Mouse (Mus musculus) testis, adult 2 months (tissue): Measurements from ENCODE around the gene 1700092M07Rik. TPM values are rescaled to one million over a fixed set of nuclear protein-coding genes. Genes with fewer than 3 reads are reported as not detected.

Experiments used
- H3K27ac ChIP-seq: fragments of 200-500 bp; 2 replicates; pipeline ENCODE4 v1.5.1; 2012; ENCODE audit warnings: low read depth, low read length; ENCODE audit not compliant: control insufficient read depth, insufficient read depth
- H3K27me3 ChIP-seq: fragments of 200-500 bp; 2 replicates; pipeline ENCODE4 v1.6.1; 2012; ENCODE audit warnings: mild to moderate bottlenecking, low read length, moderate library complexity; ENCODE audit not compliant: control insufficient read depth, insufficient read depth
- H3K36me3 ChIP-seq: fragments of 200-500 bp; 2 replicates; pipeline ENCODE4 v1.6.1; 2012; ENCODE audit warnings: mild to moderate bottlenecking, low read length; ENCODE audit not compliant: control insufficient read depth, insufficient read depth
- H3K4me1 ChIP-seq: fragments of 200-500 bp; 2 replicates; pipeline ENCODE4 v1.6.1; 2012; ENCODE audit warnings: low read length; ENCODE audit not compliant: control insufficient read depth, insufficient read depth
- H3K4me3 ChIP-seq: fragments of 200-500 bp; 2 replicates; pipeline ENCODE4 v1.5.1; 2012; ENCODE audit warnings: low read depth, mild to moderate bottlenecking, low read length, moderate library complexity, mixed read lengths; ENCODE audit not compliant: control insufficient read depth
- CTCF ChIP-seq: fragments of 200-500 bp; IDR thresholded peaks from 2 replicates; pipeline ENCODE4 v1.5.1; 2012; ENCODE audit warnings: low read depth, mild to moderate bottlenecking, inconsistent platforms, low read length, moderate library complexity; ENCODE audit not compliant: control insufficient read depth, insufficient read depth, insufficient replicate concordance
- POLR2A ChIP-seq: fragments of 200-500 bp; IDR thresholded peaks from 2 replicates; pipeline ENCODE4 v1.6.1; 2012; ENCODE audit warnings: low read depth, mild to moderate bottlenecking, inconsistent platforms, low read length, moderate library complexity; ENCODE audit not compliant: control insufficient read depth
- polyA plus RNA-seq: library from polyadenylated mRNA; depleted of rRNA; stranded (reverse); fragments of >200 nt; gene quantifications from 2 replicates; pipeline ENCODE4 v1.2.3, GENCODE M21; 2012; rRNA removed

Gene 1700092M07Rik
- polyA plus RNA-seq, 1 experiment, result 670 TPM

GRCm38 (mm10) chr19:8788521-8788920 lies 48.0 kb downstream of the 1700092M07Rik start:
- Histone ChIP-seq H3K27ac (no peak overlapping the region), H3K36me3 (peaks cover under 1% of the 10 kb centered on the region; the same call in 1 of the 2 replicates), H3K4me3 (no peak overlapping the region; the same call in 1 of the 2 replicates), H3K27me3 (no peaks in the 10 kb centered on the region), H3K4me1 (peaks cover 9% of the 10 kb centered on the region)
- no peak for TF ChIP-seq POLR2A
- TF ChIP-seq CTCF, result no peak

GRCm38 (mm10) chr19:8789171-8789570 lies 48.7 kb downstream of the 1700092M07Rik start:
- H3K27ac ChIP-seq, result no peak overlapping the region
- no peak for TF ChIP-seq POLR2A
- no peak for TF ChIP-seq CTCF
- peaks cover 2% of the 10 kb centered on the region; the same call in 1 of the 2 replicates for H3K36me3 ChIP-seq
- peaks cover 9% of the 10 kb centered on the region for H3K4me1 ChIP-seq
- H3K4me3 ChIP-seq, result no peak overlapping the region
- H3K27me3 ChIP-seq, result no peaks in the 10 kb centered on the region

- H3K36me3 ChIP-seq, result peaks cover 3% of the 10 kb centered on the region; the same call in 1 of the 2 replicates
- H3K27me3 ChIP-seq, result no peaks in the 10 kb centered on the region
- H3K27ac ChIP-seq, result no peak overlapping the region
- H3K4me3 ChIP-seq, result no peak overlapping the region
- no peak for TF ChIP-seq CTCF
- TF ChIP-seq POLR2A, result no peak
- H3K4me1 ChIP-seq, result peaks cover 9% of the 10 kb centered on the region
Observed at GRCm38 (mm10) chr19:8790171-8790570, 49.7 kb downstream of the 1700092M07Rik start.

Other genes starting within 250 kb of the 1700092M07Rik start
- 0.04 and 0.05 TPM in 2 replicates for gene Slc22a8, start 149.5 kb upstream of the 1700092M07Rik start, polyA plus RNA-seq
- gene Slc22a6, start 122.7 kb upstream of the 1700092M07Rik start, polyA plus RNA-seq, result not detected in 2 replicates
- gene Chrm1, start 76.9 kb upstream of the 1700092M07Rik start, polyA plus RNA-seq, result 0.58 and 0.99 TPM in 2 replicates
- gene Slc3a2, start 17.3 kb upstream of the 1700092M07Rik start, polyA plus RNA-seq, result 111 and 121 TPM in 2 replicates
- 18.3 and 21.8 TPM in 2 replicates for gene Wdr74, start 4.9 kb upstream of the 1700092M07Rik start, polyA plus RNA-seq
- 61.5 and 62.8 TPM in 2 replicates for gene Stx5a, start 695 bp downstream of the 1700092M07Rik start, polyA plus RNA-seq
- gene Nxf1, start 16.4 kb downstream of the 1700092M07Rik start, polyA plus RNA-seq, result 166 and 174 TPM in 2 replicates
- 15.8 and 17.0 TPM in 2 replicates for gene Tmem223, start 30.3 kb downstream of the 1700092M07Rik start, polyA plus RNA-seq
- gene Tmem179b, start 33.7 kb downstream of the 1700092M07Rik start, polyA plus RNA-seq, result 29.7 and 30.8 TPM in 2 replicates
- gene Taf6l, start 45.7 kb downstream of the 1700092M07Rik start, polyA plus RNA-seq, result 28.1 and 36.2 TPM in 2 replicates
- 38.4 and 48.4 TPM in 2 replicates for gene Polr2g, start 57.9 kb downstream of the 1700092M07Rik start, polyA plus RNA-seq
- gene Zbtb3, start 61.8 kb downstream of the 1700092M07Rik start, polyA plus RNA-seq, result 40.5 and 44.2 TPM in 2 replicates
- gene Ttc9c, start 78.6 kb downstream of the 1700092M07Rik start, polyA plus RNA-seq, result 6.8 and 7.9 TPM in 2 replicates
- gene Hnrnpul2, start 79.3 kb downstream of the 1700092M07Rik start, polyA plus RNA-seq, result 12.9 and 14.9 TPM in 2 replicates
- gene AC129217.1, start 89.1 kb downstream of the 1700092M07Rik start, polyA plus RNA-seq, result 0.64 and 1.9 TPM in 2 replicates
- 743 and 750 TPM in 2 replicates for gene Bscl2, start 96.7 kb downstream of the 1700092M07Rik start, polyA plus RNA-seq
- 2.0 and 2.4 TPM in 2 replicates for gene Gng3, start 98.5 kb downstream of the 1700092M07Rik start, polyA plus RNA-seq
- 0.37 and 0.40 TPM in 2 replicates for gene Lrrn4cl, start 110.0 kb downstream of the 1700092M07Rik start, polyA plus RNA-seq
- gene Ubxn1, start 130.8 kb downstream of the 1700092M07Rik start, polyA plus RNA-seq, result 83.7 and 92.2 TPM in 2 replicates
- 40.0 and 41.0 TPM in 2 replicates for gene Uqcc3, start 140.2 kb downstream of the 1700092M07Rik start, polyA plus RNA-seq
- gene Lbhd1, start 143.0 kb downstream of the 1700092M07Rik start, polyA plus RNA-seq, result 1.1 and 1.9 TPM in 2 replicates
- not detected in 2 replicates for gene Gm49403, start 143.2 kb downstream of the 1700092M07Rik start, polyA plus RNA-seq
- gene 1810009A15Rik, start 148.1 kb downstream of the 1700092M07Rik start, polyA plus RNA-seq, result 48.2 and 48.4 TPM in 2 replicates
- gene Gm49416, start 148.2 kb downstream of the 1700092M07Rik start, polyA plus RNA-seq, result 1.1 TPM in 1 of 2 replicates, not detected in the other
- gene Ints5, start 152.3 kb downstream of the 1700092M07Rik start, polyA plus RNA-seq, result 6.6 and 6.7 TPM in 2 replicates
- 49.9 and 57.0 TPM in 2 replicates for gene Ganab, start 157.4 kb downstream of the 1700092M07Rik start, polyA plus RNA-seq
- 19.5 and 20.4 TPM in 2 replicates for gene B3gat3, start 179.7 kb downstream of the 1700092M07Rik start, polyA plus RNA-seq
- gene Rom1, start 188.6 kb downstream of the 1700092M07Rik start, polyA plus RNA-seq, result 11.6 and 13.7 TPM in 2 replicates
- 4.9 and 5.7 TPM in 2 replicates for gene Eml3, start 188.8 kb downstream of the 1700092M07Rik start, polyA plus RNA-seq
- 14.0 and 14.5 TPM in 2 replicates for gene Mta2, start 201.2 kb downstream of the 1700092M07Rik start, polyA plus RNA-seq
- gene Tut1, start 213.1 kb downstream of the 1700092M07Rik start, polyA plus RNA-seq, result 38.2 and 38.6 TPM in 2 replicates
- gene Eef1g, start 226.3 kb downstream of the 1700092M07Rik start, polyA plus RNA-seq, result 442 and 506 TPM in 2 replicates
- gene Ahnak, start 248.6 kb downstream of the 1700092M07Rik start, polyA plus RNA-seq, result 1.6 and 2.3 TPM in 2 replicates